Mouse (Mus musculus) T-helper 2 cell (primary cell): ENCODE measurements around the gene Ppp3ca.
"Not testable (repeated sequence)": the region's sequence is repeated elsewhere in the genome, so short reads cannot be mapped to it uniquely, and the experiment has no call there.

Experiments
- in situ Hi-C: fragments of 300-600 bp; cut with MboI, MseI; formaldehyde crosslinking; loops from one replicate; pipeline ENCODE4 v1.15.1; 2025; ENCODE audit warnings: high pct_unique_total_duplicates

The Ppp3ca gene

DNA sequence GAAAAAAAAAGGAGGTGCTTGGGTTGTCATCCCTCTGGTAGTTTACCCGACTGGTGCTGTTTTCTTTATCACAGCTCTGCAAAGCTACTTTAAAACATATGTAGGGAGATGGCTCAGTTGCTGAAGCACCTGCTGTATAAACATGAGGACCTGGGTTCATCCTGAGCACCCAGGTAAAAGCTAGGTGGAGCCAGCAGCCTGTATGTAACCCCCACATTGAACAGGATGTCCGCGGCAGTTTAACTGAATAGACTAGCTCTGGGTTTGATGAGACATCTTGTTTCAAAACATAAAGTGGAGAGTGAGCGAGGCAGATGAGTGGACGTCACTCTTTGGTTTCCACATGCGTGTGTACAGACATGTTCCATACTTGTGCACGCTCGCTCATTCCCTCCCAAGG lies 16.5 kb downstream of the Ppp3ca start:
- in situ Hi-C loops, result no loop called here

DNA sequence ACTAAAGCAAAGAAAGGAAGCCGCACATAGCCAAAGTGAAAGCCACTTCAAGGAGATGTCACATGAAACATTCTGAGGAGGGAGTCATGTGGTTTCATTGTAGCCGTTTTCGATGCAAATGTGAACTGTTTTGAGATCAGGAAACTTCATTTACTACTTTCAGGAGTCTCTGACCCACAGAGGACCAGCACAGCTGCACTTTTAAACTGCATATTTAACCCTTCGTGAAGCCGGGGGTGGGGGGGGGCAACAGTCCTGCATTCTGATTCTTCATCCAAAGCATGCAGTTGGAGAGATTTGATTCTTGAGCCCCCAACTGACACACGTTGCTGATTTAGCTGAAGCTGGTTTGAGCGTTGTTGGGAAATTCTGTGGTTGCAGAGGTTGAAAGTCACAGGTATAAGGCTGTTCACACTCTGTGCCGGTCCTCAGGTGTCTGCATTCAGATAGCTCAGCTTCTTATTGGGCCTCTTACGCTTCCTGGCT lies 18.2 kb downstream of the Ppp3ca start:
- in situ Hi-C loops, result no loop called here

DNA sequence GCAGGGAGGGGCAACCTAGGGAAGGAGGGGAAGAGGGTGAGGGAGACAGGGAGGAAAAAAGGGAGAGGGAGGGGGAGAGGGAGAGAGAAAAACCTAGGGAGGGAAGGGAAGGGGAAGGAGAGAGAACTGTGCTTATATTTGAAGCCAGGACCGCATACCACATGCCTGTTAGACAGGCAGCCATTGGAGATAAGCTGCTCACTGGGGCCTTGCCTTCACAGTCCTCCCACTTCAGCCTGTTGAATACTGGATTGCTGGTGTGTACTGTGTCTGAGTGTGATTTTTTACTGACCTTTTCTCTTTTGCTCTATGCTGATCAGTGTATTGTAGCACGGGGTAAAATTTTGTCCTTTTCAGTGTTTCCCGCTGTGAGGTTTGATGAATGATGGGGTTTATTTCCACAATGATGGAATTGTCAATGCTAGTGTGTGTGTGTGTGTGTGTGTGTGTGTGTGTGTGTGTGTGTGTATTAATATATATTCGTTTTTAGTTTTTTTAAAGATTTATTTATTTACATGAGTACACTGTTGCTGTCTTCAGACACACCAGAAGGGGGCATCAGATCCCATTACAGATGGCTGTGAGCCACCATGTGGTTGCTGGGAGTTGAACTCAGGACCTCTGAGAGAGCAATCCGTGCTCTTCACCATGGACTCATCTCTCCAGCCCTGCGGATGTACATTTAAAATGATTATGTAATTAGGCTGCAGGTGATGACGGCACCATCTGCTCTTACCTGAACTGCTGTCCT lies 20.0 kb downstream of the Ppp3ca start:
- in situ Hi-C loops, result no loop called here

DNA sequence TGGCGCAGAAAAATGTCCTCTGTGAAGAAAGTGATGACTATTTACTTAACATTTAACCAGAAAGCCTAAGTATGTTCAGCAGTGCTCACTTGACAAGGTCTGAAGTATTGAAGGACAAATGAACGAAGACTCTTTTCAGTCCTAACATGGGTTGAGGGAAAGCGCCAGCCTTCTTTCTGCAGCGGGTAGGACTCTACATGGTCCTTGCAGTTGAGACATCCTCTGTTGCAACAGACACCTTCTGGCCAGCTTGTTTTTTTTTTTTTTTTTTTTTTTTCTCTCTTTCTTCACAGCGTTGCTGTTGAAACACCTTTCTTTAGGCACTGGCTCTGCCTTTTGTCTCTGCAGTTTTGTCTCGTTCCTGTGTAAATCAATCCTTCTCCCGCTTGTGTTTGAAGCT lies 22.1 kb downstream of the Ppp3ca start:
- in situ Hi-C loops, result no loop called here

DNA sequence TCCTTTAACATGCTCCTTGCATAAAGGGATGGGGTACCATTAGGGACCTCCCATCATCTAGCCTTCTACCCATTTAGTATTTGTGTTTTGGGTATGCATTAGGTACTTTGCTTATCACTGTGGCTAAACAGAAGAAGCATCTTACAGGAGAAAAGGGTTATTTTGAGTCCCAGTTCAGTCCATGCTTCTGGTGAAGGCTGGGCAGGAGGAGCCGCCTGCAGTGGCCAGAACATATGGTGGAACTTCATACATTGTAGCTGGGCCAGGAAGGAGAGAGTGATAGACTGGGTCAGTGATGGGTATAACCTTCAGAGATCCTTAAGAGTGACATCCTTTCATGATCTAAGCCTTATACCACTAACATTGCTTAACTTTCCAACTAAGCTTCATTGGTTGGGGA lies 23.6 kb downstream of the Ppp3ca start:
- in situ Hi-C loops, result no loop called here

DNA sequence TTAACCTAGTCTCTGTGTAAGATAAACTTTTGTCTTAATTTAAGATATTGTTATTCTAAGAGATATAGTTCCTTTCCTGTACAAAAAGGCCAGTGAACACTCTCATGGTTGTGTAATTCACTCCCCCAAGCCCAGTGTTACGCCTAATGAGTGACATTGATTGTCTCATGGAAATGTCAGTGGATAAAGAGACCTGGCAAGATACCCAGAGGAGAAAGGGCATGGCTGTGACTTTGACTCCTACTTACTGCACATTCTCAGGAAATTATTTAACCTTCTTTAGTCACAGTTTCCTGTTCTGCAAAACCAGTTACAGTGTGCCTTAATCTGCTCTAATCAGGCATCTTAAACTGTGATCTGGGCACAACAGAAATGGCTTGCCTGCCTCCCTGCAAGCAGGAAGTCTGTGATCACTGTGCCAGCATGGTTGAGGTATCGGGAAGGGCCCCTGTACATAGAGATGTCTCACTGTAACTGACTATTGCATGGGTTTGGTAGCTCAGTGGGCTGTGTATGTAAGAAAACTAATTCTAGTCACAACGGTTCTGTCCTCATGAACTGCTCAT lies 27.8 kb downstream of the Ppp3ca start:
- in situ Hi-C loops, result no loop called here

DNA sequence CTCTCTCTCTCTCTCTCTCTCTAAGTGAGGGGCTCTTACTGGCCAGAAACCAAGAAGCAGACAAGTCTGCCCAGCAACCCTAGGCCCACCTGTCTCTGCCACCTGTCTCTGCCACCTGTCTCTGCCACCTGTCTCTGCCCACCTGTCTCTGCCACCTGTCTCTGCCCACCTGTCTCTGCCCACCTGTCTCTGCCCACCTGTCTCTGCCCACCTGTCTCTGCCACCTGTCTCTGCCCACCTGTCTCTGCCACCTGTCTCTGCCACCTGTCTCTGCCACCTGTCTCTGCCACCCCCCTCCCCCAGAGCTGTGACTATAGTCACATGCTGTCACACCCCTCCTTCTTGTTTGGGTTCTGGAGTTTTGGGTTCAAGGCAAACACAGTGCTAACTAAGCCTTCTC lies 29.8 kb downstream of the Ppp3ca start:
- in situ Hi-C loops, result not testable (repeated sequence)

DNA sequence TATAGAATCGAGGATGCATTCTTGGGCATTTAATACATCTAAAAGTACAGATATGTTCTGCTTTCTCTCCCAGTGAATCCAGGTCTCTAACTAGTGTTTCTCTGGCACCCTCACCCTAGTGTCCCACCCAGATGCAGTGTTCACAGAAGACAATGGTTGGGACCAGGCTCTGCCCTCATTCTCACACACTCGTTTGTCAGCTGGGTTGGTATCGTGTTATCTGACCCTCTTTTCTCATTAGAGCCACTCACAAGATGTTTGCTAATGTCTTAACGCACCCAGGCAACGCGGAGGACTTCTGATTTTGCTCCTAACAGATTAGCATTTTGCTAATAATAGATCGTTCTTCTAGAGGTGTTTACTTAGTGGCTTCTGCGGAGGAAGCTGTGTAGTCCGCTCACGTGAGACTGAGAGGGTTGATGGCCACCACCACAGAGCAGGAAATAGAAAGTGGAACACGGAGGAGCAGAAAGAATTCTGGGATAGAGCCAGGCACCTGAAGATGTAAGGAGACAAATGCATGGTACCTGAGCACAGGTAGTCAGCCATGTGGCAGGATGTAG lies 30.6 kb downstream of the Ppp3ca start:
- in situ Hi-C loops, result no loop called here

DNA sequence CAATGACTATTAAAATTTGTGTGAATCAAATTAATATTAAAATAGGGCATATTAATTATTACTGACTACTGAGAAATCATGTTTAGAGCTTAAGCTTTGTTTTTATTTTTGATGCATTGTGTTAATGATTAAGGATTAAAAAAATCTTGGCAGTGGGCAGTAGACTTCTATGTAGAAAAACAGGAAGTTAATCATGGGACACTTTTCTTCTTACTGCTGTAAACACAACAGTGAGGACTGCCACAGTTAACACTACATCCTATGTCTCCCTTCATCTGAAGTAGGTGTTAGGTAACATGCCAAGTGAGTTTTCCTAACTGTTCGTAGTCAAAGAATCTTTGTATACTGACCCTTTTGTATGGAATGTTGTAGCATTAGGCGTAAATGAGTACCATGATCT lies 32.9 kb downstream of the Ppp3ca start:
- in situ Hi-C loops, result no loop called here

DNA sequence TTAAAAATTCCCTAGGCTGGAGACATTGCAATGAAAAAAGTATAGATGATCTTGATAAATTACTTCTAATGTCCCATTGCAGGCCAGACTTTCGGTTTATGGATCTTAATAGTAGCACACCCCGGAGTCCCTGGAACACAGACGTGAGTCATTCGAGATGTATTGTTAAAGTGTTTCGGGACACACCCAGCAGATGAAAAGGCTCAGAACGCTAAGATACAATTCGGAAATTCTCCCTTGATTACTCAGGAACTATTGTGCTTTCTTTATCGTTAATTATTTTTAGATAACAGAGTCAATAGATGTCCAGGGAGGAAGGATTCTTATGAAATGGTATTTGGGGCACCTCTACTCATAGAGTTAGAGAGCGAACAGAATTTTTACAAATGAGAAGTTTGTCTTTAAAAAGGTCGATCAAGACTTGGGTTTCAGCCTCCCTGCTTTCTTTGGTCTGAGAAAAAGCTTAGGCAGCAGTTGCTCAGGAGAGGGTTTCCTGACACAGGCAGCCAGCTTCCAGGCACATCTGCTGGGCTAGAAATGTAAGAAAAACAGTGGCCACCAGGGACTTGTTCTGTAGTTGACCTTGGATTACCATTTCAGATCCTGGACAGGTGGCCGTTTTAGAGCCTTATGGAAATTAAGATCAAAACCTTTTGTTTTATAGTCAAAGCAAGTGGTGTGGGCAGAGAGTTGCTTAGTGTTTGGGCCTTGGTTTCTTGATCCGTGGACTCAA lies 34.8 kb downstream of the Ppp3ca start:
- in situ Hi-C loops, result no loop called here

DNA sequence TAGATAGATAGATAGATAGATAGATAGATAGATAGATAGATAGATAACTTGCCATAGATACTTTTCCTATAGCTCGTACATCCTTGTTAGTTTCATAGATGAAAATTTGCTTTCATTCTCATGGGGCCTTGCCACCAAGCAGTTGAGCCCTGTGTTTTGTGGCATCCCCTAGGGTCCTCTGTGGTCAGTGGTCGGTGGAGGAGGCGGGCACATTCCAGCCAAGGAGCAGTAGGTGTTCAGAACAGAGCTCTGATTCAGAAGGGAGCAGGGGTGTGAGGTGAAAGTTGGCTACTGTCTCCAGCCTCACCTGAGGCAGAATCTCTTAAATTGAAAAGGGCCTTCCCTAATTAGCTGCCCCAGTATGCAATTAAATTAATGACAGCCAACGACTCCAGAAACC lies 36.1 kb downstream of the Ppp3ca start:
- in situ Hi-C loops, result no loop called here

DNA sequence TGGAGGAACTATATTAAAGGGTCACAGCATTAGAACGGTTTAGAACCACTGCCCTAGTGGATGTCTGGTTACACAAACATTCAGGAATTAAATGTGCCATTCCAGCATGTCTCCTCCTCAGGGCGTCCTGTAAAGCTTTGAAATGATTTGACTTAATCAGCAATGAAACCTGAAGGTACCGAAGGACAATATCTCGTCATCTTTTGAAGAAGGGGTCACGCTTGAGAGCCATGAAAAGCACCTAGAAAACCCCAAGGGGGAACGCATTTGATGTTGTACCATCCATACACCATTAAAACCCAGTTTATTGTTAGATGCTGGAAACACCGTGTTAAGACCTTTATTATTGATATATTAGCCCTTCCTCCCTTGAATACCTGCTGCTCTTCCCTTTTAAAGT lies 36.8 kb downstream of the Ppp3ca start:
- in situ Hi-C loops, result no loop called here

DNA sequence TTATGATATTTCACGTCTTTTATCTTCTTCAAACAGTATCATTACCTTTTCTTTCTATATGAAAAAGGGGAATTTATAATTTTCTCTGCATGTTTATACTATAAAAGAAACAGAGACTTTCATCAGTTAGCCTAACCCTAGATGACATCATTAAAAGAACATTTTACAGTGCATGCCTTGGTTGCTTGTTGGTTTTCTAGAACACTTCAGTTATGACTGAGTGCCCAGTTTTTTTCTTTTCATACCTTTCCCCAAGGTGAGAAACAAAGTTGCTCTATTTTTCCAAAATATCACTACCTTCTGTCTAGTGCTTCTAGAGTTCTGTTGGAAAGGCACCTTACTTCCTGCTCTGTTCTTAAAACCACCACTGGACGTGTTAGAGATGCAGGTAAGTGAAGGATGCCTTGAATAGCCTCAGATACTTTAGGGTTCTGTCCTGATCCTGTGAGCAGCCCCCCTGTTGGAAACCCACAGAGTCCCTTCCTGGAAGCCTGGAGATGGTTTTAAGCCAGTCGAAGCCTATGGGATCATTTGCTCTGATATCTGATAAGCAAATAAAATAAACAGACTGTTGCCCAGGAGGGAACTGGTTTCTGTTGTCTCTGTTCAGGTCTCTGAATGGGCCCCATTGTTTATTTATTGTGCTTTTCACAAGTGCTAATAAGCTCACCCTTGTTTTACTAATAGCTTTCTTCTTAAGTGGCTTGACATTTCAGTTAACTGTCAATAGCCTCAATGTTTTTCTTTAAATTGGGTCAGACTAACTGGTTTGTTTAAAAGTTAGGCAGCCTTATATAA lies 37.5 kb downstream of the Ppp3ca start:
- in situ Hi-C loops, result no loop called here

DNA sequence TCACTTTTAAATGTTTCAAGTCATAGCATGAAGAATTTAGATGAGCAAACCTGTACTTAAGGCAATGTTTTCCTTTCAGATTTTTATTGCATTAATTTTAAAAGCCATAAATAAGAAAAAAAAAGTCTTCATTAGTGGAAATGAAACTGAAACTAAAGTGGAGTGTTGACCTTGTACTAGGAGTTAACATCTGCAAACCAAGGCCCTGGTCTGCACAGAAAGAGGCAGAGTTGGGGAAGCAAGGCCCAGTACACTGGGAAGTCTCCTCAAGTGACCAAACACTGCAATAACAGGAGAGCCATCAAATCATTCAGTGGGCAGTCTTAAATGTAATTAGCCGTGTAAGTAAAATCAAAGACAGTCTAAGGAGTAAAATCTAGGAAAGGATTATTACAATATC lies 38.3 kb downstream of the Ppp3ca start:
- in situ Hi-C loops, result no loop called here

DNA sequence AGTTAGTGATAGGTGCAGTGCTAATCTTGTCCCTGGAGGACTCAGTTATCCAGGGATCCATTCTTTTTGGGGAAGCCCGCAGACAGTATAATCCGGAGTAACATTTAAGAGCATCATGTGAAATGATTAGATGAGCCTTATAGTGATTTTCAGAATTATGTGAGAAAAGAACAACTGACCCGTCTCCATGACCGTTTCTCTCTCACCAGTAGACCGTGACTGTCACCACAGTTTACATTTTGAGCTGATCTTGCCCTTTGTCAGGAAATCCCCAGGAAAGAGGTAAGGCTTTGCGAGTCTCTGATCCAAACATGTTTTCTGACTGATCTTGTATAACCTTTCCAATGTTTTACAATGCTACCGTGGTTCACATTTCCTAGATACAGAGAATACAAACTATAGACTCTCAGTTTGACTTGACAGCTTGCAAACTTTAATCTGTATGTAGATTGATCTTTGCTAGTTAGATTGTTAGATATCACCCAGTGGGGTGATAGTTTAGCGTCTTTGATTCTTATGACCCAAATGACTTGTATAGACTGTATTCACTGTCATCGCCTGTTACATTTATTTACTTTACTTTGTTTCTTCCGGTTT lies 40.5 kb downstream of the Ppp3ca start:
- in situ Hi-C loops, result no loop called here

DNA sequence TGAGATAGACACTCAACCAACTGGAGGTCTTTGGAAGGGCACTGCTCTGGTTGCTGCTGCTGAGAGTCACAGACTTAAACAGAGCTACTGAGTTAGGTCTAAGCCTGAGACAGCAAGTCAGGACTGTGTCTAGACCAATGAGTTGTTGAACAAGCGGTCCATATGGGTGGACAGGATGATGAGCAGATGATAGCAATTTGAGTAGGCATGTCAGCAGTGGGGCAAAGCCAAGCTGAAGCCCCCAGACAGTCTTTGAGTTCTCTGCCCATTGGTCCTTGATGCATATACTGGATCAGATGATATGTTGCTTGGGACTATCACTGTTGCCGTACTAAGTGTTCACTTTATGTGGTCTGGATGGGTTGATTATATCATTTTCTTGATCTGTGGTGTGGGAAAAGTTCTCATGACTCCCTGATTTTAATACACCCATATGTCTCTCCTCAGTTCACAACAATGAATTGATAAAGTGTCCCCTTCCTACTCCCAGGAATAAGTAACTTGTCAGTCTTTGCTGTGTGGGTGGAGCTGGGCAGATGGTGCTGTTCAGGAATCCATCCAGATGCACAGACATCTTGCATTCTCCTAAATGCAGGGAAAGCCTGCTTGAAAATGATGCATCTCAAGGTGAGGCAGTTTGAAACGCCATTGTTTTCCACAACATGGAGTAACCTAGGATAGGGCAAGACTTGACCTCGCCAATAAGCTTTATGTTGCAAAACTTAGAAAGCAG lies 44.5 kb downstream of the Ppp3ca start:
- in situ Hi-C loops, result no loop called here

DNA sequence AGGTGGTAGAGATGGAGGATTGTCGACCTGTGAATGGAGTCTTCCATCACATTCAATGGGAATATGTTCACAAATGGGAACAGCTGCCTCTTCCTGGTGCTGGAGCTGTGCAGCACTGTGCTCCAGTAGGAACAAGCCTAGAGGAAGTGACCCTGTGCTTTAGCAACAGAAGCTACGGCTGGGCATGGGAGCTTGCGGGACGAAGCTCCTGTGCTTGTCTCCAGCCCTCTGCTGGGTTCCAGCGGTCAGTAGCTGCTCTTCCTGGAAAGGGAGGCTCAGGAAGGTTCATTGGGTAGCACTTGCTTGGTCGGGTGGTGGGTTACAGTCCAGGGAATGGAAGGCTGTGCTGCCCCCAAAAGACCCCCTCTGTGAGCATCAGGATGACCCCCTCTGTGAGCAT lies 46.3 kb downstream of the Ppp3ca start:
- in situ Hi-C loops, result no loop called here

DNA sequence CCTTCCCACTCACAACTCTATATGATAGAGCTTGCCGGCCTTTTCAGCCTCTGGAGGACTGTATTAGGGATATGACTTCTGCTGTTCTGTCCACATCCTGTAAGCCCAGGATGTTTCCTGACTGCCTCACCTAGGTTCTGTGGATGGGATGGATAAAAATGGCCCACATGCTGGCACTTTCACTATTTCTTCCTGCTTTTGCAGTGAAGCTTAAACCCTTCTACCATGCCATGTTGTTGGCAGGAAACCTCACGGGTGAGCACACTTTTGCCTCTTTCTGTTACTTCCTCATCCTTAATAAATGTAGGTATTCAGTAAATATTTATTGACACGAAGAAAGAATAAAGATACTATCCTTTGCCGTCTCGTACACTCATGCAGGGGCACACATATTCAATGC lies 48.5 kb downstream of the Ppp3ca start:
- in situ Hi-C loops, result no loop called here

DNA sequence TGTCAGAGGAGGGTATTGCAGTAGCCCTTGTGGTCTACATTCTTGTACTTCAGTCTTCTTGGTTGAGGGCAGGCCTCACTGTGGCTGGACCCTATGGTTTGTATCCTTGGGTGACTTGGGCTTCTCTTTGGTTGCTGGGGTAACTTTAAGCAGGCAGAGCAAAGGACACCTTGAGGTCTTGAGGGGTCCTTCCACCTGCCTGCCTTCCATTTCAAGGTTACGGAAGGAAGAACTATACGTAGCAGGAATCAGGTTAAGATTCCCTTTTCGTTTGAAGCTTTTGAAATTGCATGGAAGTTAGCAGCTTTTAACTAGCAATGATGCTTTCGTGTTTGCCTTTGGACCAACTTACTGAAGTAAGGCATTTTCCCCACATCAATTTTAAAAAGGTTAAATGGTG lies 51.3 kb downstream of the Ppp3ca start:
- in situ Hi-C loops, result no loop called here

DNA sequence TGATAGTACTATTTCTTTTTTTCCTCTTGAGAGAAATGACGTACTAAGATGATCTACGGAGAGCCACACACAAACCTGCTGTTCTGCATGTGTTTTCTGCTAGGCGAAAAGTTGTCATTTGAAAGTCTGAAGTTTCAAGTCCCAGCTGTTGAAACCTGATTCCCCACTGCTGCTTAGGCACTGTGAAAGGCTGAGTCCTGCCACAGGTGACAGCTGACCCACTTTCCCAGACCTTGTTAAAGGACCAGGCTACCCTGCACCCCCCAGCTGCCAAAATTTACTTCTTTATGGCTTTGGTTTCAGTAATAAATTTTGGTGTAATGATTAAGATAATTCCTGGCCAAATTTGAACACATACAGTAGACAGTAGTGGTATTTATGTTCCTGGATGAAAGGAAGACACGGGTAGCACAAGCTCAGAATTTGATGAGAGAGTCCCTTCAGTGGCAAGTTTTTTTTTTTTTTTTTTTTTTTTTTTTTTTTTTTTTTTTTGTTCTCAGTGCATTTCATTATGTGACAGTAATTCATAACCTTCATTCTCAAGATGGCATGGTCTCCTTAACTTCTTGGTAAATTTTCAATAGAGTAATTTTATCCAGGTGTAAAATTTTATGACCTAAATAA lies 52.0 kb downstream of the Ppp3ca start:
- in situ Hi-C loops, result no loop called here
